Mouse (Mus musculus): Measurements from ENCODE around the gene Cdh23.

Cdh23 gene

GRCm38 (mm10) chr10:60635568-60636295 lies 60.6 kb downstream of the Cdh23 start:
- no peak for DNase-seq (ENCODE audit: low spot score in 2 of 2)

GRCm38 (mm10) chr10:60634391-60634790 lies 61.9 kb downstream of the Cdh23 start:
- no peak for DNase-seq (ENCODE audit: low spot score in 2 of 2)

DNA sequence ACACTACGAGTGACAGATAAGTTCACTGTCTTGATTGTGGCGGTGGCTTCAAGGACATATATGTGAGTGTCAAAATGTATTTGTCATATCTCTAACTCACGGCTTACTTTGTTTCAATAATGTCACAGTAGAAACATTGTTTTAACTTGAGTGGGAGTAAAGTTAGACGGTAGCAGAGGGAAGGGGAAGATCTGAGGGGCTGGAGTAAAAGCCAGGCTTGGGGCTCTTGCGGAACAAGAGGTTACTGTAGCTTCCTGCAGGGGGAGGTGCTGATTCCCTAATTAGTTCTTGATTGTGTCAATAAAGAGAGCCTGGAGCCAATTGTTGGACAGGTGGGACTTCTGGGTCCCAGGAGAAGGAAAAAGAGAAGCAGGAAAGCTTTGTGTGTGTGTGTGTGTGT lies 70.2 kb downstream of the Cdh23 start:
- DNase-seq (ENCODE audit: low spot score in 2 of 2): no peak

DNA sequence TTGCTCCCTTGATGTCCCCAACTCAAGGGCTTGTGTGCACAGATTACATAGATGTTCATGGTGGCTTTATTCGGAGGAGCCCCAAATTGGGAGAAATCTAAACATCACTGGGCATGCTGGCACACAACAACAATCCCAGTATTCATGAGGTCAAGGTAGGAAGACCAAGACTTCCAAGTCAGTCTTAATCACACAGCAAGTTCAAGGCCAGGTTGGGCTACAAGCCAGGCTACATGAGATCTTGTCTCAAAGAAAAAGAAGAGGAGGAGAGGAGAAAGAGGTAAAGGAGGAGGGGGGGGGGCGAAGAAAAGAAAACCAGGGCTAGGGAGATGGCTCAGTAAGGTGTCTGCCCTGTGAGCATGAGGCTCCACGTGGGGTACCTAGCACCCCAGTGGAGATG lies 70.8 kb downstream of the Cdh23 start:
- no peak for DNase-seq (ENCODE audit: low spot score in 2 of 2)

DNA sequence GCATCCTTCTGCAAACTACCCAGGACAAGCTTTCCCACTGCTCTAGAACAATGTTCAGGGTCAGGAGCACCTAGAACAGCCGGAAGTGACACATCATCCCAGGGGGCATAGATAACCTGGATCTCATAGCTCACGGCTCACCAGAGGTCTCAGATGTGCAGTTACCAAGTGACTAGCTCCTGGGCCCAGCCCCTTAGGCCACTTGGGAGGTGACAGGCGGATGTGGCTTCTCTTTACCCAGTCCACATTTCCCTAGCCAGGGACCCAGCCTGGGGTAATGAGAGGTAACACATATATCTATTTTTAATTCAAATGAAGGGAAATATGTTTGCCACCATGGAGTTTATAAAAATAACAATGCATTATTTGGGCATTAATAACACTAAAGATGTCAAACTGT lies 71.3 kb downstream of the Cdh23 start:
- DNase-seq (ENCODE audit: low spot score in 2 of 2): no peak

DNA sequence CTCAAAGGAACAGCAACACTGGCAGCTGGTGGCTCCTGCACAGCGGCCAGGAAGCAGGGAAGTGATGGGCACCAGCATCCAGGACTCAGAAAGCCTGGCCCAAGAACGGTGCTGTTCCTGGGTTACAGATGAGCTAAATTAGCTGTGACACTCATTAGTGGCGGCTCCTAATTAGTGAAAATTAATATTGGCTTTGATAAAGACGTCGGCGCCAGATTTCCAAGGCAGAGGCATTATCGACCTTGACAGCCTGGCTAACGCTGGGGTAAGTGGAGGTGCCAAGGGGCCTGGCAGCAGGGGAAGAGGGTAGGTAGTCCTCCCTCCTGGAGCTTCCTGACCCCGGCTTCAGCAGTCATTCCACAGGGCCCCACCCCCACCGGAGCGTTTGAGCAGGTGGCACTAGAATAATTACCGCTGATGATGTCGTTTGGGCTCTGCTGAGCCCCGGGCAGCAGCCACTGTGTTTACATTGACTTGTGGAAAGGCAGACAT lies 72.0 kb downstream of the Cdh23 start:
- no peak for DNase-seq (ENCODE audit: low spot score in 2 of 2)

DNA sequence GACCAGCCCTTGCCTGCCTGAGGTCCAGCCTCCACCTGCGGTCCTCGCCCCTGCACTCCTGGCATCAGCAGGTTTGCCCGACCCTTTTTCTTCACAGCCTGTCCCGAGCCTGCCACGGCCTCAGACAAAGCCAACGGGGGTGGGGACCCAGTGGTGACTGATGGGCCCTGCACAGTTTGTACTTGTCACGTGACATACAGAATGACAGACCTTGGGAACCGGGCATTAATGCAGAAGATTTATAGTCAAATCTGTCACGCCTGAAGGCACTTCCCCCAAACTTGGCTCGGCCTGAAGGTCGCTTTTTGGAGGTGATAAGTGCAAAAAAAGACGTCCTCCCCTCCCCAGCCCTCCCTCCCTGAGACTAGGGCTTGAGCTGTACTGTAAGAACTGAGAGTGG lies 73.5 kb downstream of the Cdh23 start:
- no peak for DNase-seq (ENCODE audit: low spot score in 2 of 2)

GRCm38 (mm10) chr10:60621470-60622170 lies 74.7 kb downstream of the Cdh23 start:
- no peak for DNase-seq (ENCODE audit: low spot score in 2 of 2)

DNA sequence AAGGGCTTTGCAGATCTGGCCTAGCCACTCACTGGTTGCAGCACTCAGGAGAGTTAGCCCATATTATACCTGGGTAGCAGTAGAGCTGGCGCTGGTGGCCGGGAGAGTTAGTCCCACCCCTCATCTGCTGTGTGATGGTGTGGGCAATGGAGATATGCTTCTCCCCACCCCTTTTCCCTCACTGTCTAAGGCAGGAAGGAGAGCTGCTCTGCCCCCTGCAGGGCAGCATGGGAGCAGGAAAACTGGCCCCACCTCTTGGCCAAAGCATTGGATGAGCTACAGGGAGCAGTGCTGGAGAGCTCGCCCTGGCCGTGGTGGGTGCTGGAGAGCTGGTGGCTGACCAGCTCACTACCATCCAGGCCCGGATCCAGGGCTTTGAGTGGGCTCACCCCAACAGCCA lies 80.4 kb downstream of the Cdh23 start:
- no peak for DNase-seq (ENCODE audit: low spot score in 2 of 2)

- DNase-seq (ENCODE audit: low spot score in 2 of 2): no peak
These were observed 83.4 kb downstream of the Cdh23 start for GRCm38 (mm10) chr10:60612893-60613292.

DNA sequence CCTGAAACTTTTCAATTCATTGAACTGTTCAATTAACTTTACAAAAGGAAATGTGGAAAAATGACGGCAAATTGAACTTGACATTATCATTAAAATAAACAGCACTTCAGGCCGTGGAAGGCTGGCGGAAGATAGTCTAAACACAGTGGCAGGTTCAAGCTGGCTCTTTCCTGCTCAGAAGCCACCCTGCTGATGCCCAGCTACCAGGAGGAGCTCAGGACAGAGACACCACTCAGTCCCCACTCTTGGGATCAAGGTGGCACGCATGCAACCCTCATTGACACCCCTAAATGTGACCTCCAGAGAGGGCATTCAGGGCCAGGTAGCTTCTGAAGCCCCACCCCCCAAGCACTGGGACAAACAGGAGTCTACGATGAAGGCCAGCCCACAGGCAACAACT lies 89.1 kb downstream of the Cdh23 start:
- no peak for DNase-seq (ENCODE audit: low spot score in 2 of 2)

GRCm38 (mm10) chr10:60606661-60607060 lies 89.6 kb downstream of the Cdh23 start:
- no peak for DNase-seq (ENCODE audit: low spot score in 2 of 2)

GRCm38 (mm10) chr10:60602235-60602634 lies 94.1 kb downstream of the Cdh23 start:
- no peak for DNase-seq (ENCODE audit: low spot score in 2 of 2)

DNA sequence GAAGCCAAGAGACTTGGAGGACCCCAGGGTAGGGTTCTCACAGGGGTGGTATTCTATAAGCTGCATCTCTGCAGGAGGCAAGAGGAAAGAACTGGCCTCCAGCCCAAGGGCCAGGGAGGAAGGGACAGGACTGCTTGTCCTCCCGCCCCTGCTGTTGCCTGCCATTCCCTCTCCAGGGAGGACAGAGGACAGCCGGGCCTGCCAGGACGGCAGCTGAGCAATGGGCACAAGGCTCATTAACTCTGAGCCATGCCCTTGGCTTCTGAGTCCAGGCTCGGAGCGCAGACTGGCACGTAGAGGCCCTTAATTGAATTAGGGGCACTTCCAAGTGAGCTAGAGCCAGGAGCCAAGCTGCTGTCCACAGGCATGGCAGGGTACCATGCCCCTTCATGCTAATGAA lies 101.1 kb downstream of the Cdh23 start:
- no peak for DNase-seq (ENCODE audit: low spot score in 2 of 2)

DNA sequence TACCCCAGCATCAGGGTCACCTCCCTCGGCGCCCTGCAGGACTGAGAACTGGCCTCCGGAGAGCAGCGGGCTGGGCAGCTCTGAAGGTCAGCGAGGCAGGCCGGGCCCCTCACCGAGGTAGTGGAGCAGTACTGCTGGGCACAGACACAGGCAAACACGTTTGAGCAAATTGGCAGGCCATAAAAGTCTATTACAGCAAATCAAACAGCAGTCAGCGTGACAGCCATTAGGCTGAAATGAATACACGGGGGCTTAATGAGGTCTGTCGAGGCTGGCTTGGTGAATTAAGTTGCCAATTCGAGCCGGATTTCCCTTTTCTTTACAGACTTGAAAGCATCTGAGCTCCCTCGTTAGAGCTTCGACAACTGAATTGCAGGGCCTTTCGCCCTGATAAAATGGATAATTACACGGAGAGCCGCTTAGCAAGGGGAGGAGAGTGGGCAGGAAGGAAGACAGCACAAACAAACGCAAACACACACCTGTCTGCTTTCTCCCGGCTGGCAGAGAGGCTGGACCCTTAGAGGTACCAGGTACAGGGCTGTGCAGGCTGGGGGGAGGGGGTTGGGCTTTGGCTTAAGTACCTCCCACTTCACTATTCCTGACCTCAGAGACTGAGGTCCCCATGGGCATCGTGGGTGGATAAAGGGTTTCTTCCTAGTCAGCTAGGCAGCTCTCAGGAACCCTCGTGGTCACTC lies 103.3 kb downstream of the Cdh23 start:
- DNase-seq (ENCODE audit: low spot score in 2 of 2): no peak

DNA sequence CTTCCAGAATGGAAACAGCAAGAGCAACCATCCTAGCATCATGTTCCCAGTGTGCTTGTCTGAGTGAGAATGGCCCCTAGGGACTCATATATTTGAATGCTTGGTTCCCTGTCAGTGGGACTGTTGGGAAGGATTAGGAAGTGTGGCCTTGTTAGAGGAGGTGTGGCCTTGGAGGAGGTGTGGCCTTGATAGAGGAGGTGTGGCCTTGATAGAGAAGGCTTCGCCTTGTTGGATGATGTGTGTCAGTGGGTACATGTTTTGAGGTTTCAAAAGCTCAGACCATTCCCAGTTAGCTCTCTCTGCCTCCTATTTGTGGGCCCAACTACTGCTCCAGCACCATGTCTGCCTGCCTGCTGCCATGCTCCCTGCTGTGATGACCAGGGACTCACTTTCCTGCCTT lies 105.0 kb downstream of the Cdh23 start:
- DNase-seq (ENCODE audit: low spot score in 2 of 2): no peak

DNA sequence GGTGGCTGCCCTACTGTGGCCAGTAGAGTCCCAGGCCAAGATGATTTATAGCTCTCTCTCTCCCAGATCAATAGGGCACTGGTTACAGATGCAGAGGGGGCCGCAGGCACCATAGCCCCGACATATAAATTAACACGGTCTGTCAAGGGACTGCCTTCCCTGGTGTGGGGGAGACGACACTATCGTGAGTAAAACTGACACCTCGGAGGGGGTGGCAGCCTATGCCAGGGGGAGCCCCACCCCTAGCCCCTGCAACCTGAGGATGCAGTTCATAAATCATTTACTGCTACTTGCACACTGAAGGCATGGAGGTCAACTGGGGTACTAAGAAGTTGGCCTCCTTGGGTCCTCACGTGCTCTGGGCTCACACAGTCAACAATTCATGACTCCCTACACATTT lies 106.0 kb downstream of the Cdh23 start:
- no peak for DNase-seq (ENCODE audit: low spot score in 2 of 2)

- DNase-seq (ENCODE audit: low spot score in 2 of 2): no peak
These were observed 110.6 kb downstream of the Cdh23 start for GRCm38 (mm10) chr10:60585691-60586090.

DNA sequence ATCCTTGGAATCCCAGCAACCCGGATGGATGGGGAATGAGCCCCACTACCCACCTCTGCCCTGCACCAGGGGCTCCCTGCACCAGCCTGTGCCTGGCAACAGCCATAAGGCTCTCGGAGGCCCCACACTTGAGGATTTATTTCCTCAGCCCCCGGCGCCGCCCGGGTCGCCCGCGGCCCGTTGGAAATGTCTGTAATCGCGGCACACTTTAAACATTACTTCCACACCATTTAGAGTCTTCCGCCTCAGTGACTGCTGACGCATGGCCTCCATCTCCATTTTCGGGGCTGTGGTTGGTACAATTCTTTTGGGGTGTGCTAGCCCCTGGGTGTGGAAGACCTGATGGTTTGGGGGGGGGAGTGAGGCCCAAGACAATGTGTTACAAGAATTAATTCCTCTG lies 113.3 kb downstream of the Cdh23 start:
- DNase-seq (ENCODE audit: low spot score in 2 of 2): no peak

DNA sequence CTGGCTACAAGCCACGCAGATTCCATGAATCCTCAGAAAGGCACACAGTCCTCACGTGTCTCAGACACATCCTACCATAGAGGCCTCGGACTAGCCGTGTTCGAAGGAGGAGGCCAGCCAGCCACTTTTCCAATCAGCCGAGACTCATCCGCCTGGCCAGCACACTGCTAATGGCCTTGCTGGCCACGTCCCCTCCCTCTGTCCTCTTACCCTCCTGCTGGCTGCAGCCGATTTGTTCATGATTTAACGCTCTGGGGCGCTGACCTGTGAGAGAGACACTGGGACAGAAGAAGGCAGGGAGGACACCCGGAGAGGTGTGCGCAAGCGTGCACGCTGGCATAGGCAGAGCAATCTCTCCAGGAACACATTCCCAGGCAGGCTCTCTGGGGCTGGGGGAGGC lies 115.6 kb downstream of the Cdh23 start:
- DNase-seq (ENCODE audit: low spot score in 2 of 2): no peak

DNA sequence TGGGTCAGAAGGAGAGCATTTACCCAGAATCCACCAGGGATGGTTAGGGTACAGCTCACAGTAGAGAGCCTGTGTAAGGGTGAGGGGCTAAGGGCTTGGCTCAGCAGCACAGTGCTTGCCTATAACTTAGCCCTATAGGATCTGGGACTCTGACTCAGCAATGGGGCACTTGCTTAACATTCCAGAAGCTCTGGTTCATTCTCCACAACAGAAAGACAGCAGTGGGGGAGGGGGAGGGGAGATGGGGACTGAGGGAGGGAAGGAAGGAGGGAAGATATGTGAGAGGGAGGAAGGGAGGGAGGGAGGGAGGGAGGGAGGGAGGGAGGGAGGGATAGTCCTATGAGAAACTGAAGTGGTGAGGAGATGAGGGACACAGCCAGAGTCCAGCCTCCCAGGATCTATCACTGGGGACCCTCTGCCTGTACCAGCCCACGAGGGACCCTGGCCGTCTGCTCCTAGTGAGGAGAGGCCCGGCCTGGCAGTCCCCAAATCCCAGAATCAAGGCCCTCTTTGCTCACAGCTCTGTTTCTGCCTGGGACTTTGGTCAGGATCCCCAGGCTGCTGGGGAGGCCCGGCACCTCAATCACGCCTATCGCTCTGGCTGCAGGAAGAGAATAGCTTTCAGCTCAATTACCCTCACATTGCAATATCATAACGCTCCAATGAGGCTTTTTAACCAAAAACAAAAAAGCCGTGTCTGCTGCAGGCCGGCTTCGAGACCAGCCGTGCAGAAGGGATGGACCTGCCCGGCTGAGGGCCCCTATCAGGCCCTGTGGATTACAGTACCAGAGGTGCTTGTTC lies 117.4 kb downstream of the Cdh23 start:
- no peak for DNase-seq (ENCODE audit: low spot score in 2 of 2)

Data from heart, adult 9 months (tissue).